Mouse (Mus musculus): ENCODE data around the gene Dennd2d.

Gene Dennd2d

GRCm38 (mm10) chr3:106496045-106496721 lies 14.0 kb downstream of the Dennd2d start:
- no peak for DNase-seq (ENCODE audit: low spot score)

- DNase-seq (ENCODE audit: low spot score): no peak
Measured at GRCm38 (mm10) chr3:106496996-106497395, 14.8 kb downstream of the Dennd2d start.

GRCm38 (mm10) chr3:106500510-106500909 lies 18.3 kb downstream of the Dennd2d start:
- DNase-seq (ENCODE audit: low spot score): no peak

- DNase-seq (ENCODE audit: low spot score): no peak
Measured at GRCm38 (mm10) chr3:106502892-106503291, 20.7 kb downstream of the Dennd2d start.

- no peak for DNase-seq (ENCODE audit: low spot score)
Measured at GRCm38 (mm10) chr3:106510669-106511068, 28.5 kb downstream of the Dennd2d start.

- no peak for DNase-seq (ENCODE audit: low spot score)
Measured at GRCm38 (mm10) chr3:106515016-106515415, 32.8 kb downstream of the Dennd2d start.

GRCm38 (mm10) chr3:106522730-106523129 lies 40.5 kb downstream of the Dennd2d start:
- no peak for DNase-seq (ENCODE audit: low spot score)

GRCm38 (mm10) chr3:106526411-106526810 lies 44.2 kb downstream of the Dennd2d start:
- no peak for DNase-seq (ENCODE audit: low spot score)

GRCm38 (mm10) chr3:106528032-106528431 lies 45.8 kb downstream of the Dennd2d start:
- DNase-seq (ENCODE audit: low spot score): no peak

- no peak for DNase-seq (ENCODE audit: low spot score)
Measured at GRCm38 (mm10) chr3:106533277-106533676, 51.1 kb downstream of the Dennd2d start.

- DNase-seq (ENCODE audit: low spot score): no peak
Measured at GRCm38 (mm10) chr3:106544721-106545316, 62.6 kb downstream of the Dennd2d start.

- peak; percentile 97 for DNase-seq (ENCODE audit: low spot score)
Measured at GRCm38 (mm10) chr3:106547171-106547923, 65.1 kb downstream of the Dennd2d start, which contains the start of the genes Dram2 and Cept1. Gene Dram2, plus strand, starts transcription at chr3:106547798. Gene Cept1, minus strand, starts transcription at chr3:106547802.

- peak; percentile 53 for DNase-seq (ENCODE audit: low spot score)
Measured at GRCm38 (mm10) chr3:106547924-106548539, 65.8 kb downstream of the Dennd2d start.

GRCm38 (mm10) chr3:106548971-106549370 lies 66.8 kb downstream of the Dennd2d start:
- DNase-seq (ENCODE audit: low spot score): no peak

Data from retina, embryonic 14.5 days (tissue).